Mouse (Mus musculus) forebrain, postnatal 0 days (tissue): ENCODE data around the gene Mrtfb. TPM values are rescaled to one million over a fixed set of nuclear protein-coding genes. Genes with fewer than 3 reads are reported as not detected.

Experiments used
- ATAC-seq: fragments of 200-750 bp; cut with Nextera tagmentation; 2 replicates; pipeline ENCODE4 v1.8.0; 2017; ENCODE audit warnings: mild to moderate bottlenecking, moderate library complexity
- DNase-seq: peaks from one replicate; pipeline ENCODE4 v3.0.0-alpha.2; 2015
- H3K27ac ChIP-seq: fragments of 300-500 bp; sonication (generic); 2 replicates; pipeline ENCODE4 v1.5.1; 2014; ENCODE audit warnings: low read depth, mild to moderate bottlenecking, antibody characterized with exemption, low read length, moderate library complexity, mixed read lengths
- H3K27me3 ChIP-seq: fragments of 300-500 bp; sonication (generic); 2 replicates; pipeline ENCODE4 v1.6.1; 2014; ENCODE audit warnings: mild to moderate bottlenecking, low read length, mixed read lengths; ENCODE audit not compliant: insufficient read depth
- H3K36me3 ChIP-seq: fragments of 300-500 bp; sonication (generic); 2 replicates; pipeline ENCODE4 v1.6.1; 2014; ENCODE audit warnings: mild to moderate bottlenecking, moderate library complexity; ENCODE audit not compliant: insufficient read depth
- H3K4me1 ChIP-seq: fragments of 300-500 bp; sonication (generic); 2 replicates; pipeline ENCODE4 v1.6.1; 2014; ENCODE audit warnings: antibody characterized with exemption; ENCODE audit not compliant: insufficient read depth
- H3K4me2 ChIP-seq: fragments of 300-500 bp; sonication (generic); 2 replicates; pipeline ENCODE4 v1.6.1; 2014; ENCODE audit warnings: low read depth, mild to moderate bottlenecking, moderate library complexity
- H3K4me3 ChIP-seq: fragments of 300-500 bp; sonication (generic); 2 replicates; pipeline ENCODE4 v1.5.1; 2014; ENCODE audit warnings: low read depth, low read length, mixed read lengths
- H3K9ac ChIP-seq: fragments of 300-500 bp; sonication (generic); 2 replicates; pipeline ENCODE4 v1.6.1; 2014; ENCODE audit warnings: mild to moderate bottlenecking
- H3K9me3 ChIP-seq: fragments of 300-500 bp; sonication (generic); 2 replicates; pipeline ENCODE4 v1.6.1; 2016; ENCODE audit warnings: low read length
- CTCF ChIP-seq: sonication (generic); IDR thresholded peaks from 2 replicates; pipeline ENCODE4 v1.5.1; 2016; ENCODE audit warnings: antibody characterized with exemption, control low read depth, low read depth
- WGBS: fragments of 180-500 bp; shearing (Covaris S2); extraction: QIAGEN DNeasy Blood & Tissue Kit; methylation state at CpG from one replicate; pipeline ENCODE4 v1.1.7; 2014; 5-methylcytosine and 5-hydroxymethylcytosine counted together
- polyA plus RNA-seq: library from polyadenylated mRNA; unstranded; fragments of >200 nt; fragmentation: Nextera tagmentation; extraction: Ambion mirVana; gene quantifications from 2 replicates; pipeline ENCODE4 v1.2.1, GENCODE M21; 2015
- total RNA-seq: library from RNA; depleted of rRNA; stranded (reverse); fragments of >200 nt; gene quantifications from 2 replicates; pipeline ENCODE4 v1.2.3, GENCODE M21; 2014

Mrtfb gene
- total and polyA plus RNA-seq, 2 experiments from 2014 or later = 21.9 to 32.3 TPM

DNA sequence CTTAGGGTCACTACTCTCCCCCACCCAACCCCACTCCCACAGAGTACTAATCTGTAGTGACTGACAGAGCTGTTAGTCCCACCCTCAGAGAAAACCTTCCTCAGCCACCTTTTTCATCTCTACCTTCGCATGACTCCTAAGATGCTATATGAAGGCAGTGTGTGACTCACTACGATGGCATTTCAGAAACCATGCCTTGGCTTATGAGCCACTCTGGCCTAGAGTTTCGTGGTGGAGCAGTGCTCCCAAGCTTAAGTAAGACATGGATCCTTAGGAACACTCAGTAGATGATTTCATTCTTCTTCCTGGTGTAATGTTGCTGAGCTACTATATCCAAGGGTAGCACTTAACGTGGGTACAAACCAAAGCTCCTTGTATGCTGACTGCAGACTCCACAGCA lies 94.4 kb downstream of the Mrtfb start:
- ATAC-seq = no peak
- Histone ChIP-seq H3K4me2 (no peak overlapping the region), H3K36me3 (no peaks in the 10 kb centered on the region), H3K4me1 (no peaks in the 10 kb centered on the region), H3K27ac (no peak overlapping the region), H3K27me3 (no peaks in the 10 kb centered on the region), H3K4me3 (no peak overlapping the region), H3K9me3 (no peaks in the 10 kb centered on the region), H3K9ac (no peak overlapping the region)
- no peak for TF ChIP-seq CTCF
- 91% methylated on average over 4 of the region's 4 CpGs for WGBS
- no peak for DNase-seq

- Histone ChIP-seq H3K27me3 (no peaks in the 10 kb centered on the region), H3K27ac (no peak overlapping the region), H3K4me2 (no peak overlapping the region), H3K4me3 (no peak overlapping the region), H3K36me3 (no peaks in the 10 kb centered on the region), H3K9me3 (no peaks in the 10 kb centered on the region), H3K9ac (no peak overlapping the region), H3K4me1 (no peaks in the 10 kb centered on the region)
- no peak for DNase-seq
- ATAC-seq = no peak
- TF ChIP-seq CTCF = no peak
Observed at GRCm38 (mm10) chr16:13351268-13351667, 95.0 kb downstream of the Mrtfb start.

GRCm38 (mm10) chr16:13353927-13354326 lies 97.6 kb downstream of the Mrtfb start:
- Histone ChIP-seq H3K4me2 (no peak overlapping the region), H3K4me1 (peaks cover 12% of the 10 kb centered on the region; the same call in 1 of the 2 replicates), H3K36me3 (no peaks in the 10 kb centered on the region), H3K27ac (no peak overlapping the region), H3K4me3 (no peak overlapping the region), H3K9me3 (no peaks in the 10 kb centered on the region), H3K27me3 (no peaks in the 10 kb centered on the region), H3K9ac (no peak overlapping the region)
- no peak for DNase-seq
- ATAC-seq = no peak
- TF ChIP-seq CTCF = no peak
- WGBS = 24% methylated on average over 4 of the region's 4 CpGs

DNA sequence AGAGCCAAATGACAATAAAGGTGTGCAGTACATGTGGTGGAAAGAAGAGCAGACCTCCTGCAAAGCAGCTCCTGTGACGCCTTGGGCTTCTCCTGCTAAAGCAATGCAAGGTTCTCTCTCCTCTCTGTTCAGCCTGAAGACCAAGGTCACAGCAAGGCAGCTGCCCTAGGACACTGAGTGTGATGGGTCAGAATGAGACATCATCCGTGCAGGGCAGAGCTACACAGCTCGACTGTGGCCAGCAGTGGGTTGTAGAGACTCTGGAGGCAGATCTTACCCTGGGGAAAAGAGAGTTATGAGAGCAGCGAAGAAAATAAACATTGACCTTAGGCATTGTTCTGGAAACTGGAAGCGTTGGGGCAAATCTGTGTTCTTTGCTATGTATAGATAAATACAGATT lies 98.2 kb downstream of the Mrtfb start:
- no peak for TF ChIP-seq CTCF
- no peak for DNase-seq
- no peaks in the 10 kb centered on the region for H3K9me3 ChIP-seq
- H3K4me2 ChIP-seq = no peak overlapping the region
- H3K36me3 ChIP-seq = no peaks in the 10 kb centered on the region
- H3K27ac ChIP-seq = no peak overlapping the region
- H3K27me3 ChIP-seq = no peaks in the 10 kb centered on the region
- WGBS = 79% methylated on average over 5 of the region's 5 CpGs
- peaks cover 12% of the 10 kb centered on the region; the same call in 1 of the 2 replicates for H3K4me1 ChIP-seq
- ATAC-seq = no peak
- no peak overlapping the region for H3K9ac ChIP-seq
- no peak overlapping the region for H3K4me3 ChIP-seq

DNA sequence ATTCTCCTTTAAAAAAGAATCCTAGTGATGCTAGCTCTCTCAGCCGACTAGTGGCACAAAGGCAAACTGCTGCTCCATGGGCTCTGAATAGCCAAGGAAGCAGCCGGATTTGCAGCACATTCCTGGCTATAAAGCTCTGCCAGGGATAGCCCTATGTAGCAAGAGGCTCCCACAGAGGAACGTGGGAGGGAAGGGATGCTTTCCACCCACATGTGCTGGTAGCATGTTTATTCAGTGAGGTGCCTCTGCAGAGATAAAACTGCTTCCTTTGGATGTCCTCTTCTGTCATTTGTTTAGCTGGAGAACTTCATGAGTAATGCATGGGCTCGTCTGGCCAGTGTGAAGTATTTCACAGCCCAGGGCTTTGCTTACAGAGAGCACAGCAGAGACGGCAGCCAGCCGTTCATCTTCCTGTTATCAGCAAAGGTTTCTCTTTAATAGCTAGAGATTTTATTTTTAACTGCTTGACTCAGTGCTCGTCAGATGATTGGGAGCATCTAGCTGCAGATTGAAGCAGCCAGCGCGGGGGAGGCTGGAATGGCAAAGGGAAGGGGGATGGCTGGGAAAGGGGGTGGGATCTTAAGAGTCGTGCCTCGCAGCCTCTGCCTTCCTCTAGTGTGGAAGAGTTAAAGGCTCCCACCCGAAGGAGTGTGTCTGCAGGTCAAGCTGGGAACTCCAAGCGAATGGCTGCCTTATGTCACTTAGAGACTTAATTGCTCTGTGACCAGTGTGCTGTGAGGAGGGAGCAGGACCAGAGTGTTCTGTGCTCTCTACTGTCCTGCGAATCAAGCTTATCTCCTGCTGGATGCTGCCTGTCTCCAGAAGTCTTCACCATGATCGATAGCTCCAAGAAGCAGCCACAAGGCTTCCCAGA lies 101.8 kb downstream of the Mrtfb start:
- no peaks in the 10 kb centered on the region for H3K9me3 ChIP-seq
- ATAC-seq (peak; percentile 89), DNase-seq (peak; percentile 82)
- peak overlapping the region; percentile 39 for H3K4me3 ChIP-seq
- no peaks in the 10 kb centered on the region for H3K36me3 ChIP-seq
- TF ChIP-seq CTCF = peak; percentile 82
- H3K4me2 ChIP-seq = peak overlapping the region; percentile 60
- H3K27me3 ChIP-seq = no peaks in the 10 kb centered on the region
- H3K4me1 ChIP-seq = peaks cover 12% of the 10 kb centered on the region; the same call in 1 of the 2 replicates
- 15% methylated on average over 15 of the region's 15 CpGs for WGBS
- H3K27ac ChIP-seq = peak overlapping the region; percentile 80
- H3K9ac ChIP-seq = peak overlapping the region; percentile 57

GRCm38 (mm10) chr16:13358741-13359140 lies 102.5 kb downstream of the Mrtfb start:
- Histone ChIP-seq H3K27ac (peak overlapping the region; percentile 80; the same call in 1 of the 2 replicates), H3K4me1 (peaks cover 12% of the 10 kb centered on the region; the same call in 1 of the 2 replicates), H3K4me3 (peak overlapping the region; percentile 39), H3K9ac (peak overlapping the region; percentile 57), H3K4me2 (peak overlapping the region; percentile 60), H3K27me3 (no peaks in the 10 kb centered on the region), H3K9me3 (no peaks in the 10 kb centered on the region), H3K36me3 (no peaks in the 10 kb centered on the region)
- no peak for TF ChIP-seq CTCF
- ATAC-seq (no peak), DNase-seq (no peak)

- DNase-seq = peak; percentile 25
- H3K4me3 ChIP-seq = peak overlapping the region; percentile 39
Observed at GRCm38 (mm10) chr16:13359405-13359858, 103.2 kb downstream of the Mrtfb start.

More at GRCm38 (mm10) chr16:13359405-13359858, 103.2 kb downstream of the Mrtfb start:
- 49% methylated on average over 9 of the region's 9 CpGs for WGBS
- Histone ChIP-seq H3K27ac (peak overlapping the region; percentile 46; the same call in 1 of the 2 replicates), H3K9me3 (no peaks in the 10 kb centered on the region), H3K27me3 (no peaks in the 10 kb centered on the region), H3K9ac (peak overlapping the region; percentile 57), H3K4me2 (peak overlapping the region; percentile 60), H3K36me3 (no peaks in the 10 kb centered on the region), H3K4me1 (peaks cover 12% of the 10 kb centered on the region; the same call in 1 of the 2 replicates)
- no peak for TF ChIP-seq CTCF
- no peak for ATAC-seq
